Mouse (Mus musculus) midbrain, embryonic 11.5 days (tissue): ENCODE measurements at regions not wholly inside any gene's neighbourhood (a gene's known extent, or its start where the extent isn't known, plus 50 kb on each side); places are given as distances from the start of the nearest gene placed in this dataset.
"Not testable (repeated sequence)": the region's sequence is repeated elsewhere in the genome, so short reads cannot be mapped to it uniquely, and the experiment has no call there.

Source experiments
- ATAC-seq: fragments of 200-750 bp; cut with Nextera tagmentation; 2 replicates; pipeline ENCODE4 v1.8.0; 2017; ENCODE audit warnings: moderate TSS enrichment, moderate library complexity; ENCODE audit not compliant: low FRiP score
- DNase-seq: peaks from one replicate; pipeline ENCODE4 v3.0.0; 2015; ENCODE audit warnings: low spot score; ENCODE audit errors: missing footprints
- H3K27ac ChIP-seq: fragments of 300-500 bp; sonication (generic); 2 replicates; pipeline ENCODE4 v1.5.1; 2014; ENCODE audit warnings: low read depth, low read length
- H3K27me3 ChIP-seq: fragments of 300-500 bp; sonication (generic); 2 replicates; pipeline ENCODE4 v1.6.1; 2014; ENCODE audit warnings: mild to moderate bottlenecking, low read length, moderate library complexity, mixed read lengths; ENCODE audit not compliant: control insufficient read depth, insufficient read depth
- H3K36me3 ChIP-seq: fragments of 300-500 bp; sonication (generic); 2 replicates; pipeline ENCODE4 v1.6.1; 2014; ENCODE audit warnings: mild to moderate bottlenecking, low read length, moderate library complexity, mixed read lengths; ENCODE audit not compliant: control insufficient read depth, insufficient read depth
- H3K4me1 ChIP-seq: fragments of 300-500 bp; sonication (generic); 2 replicates; pipeline ENCODE4 v1.6.1; 2014; ENCODE audit warnings: low read length; ENCODE audit not compliant: control insufficient read depth, insufficient read depth
- H3K4me2 ChIP-seq: fragments of 300-500 bp; sonication (generic); 2 replicates; pipeline ENCODE4 v1.6.1; 2014; ENCODE audit warnings: mild to moderate bottlenecking, moderate library complexity
- H3K4me3 ChIP-seq: fragments of 300-500 bp; sonication (generic); 2 replicates; pipeline ENCODE4 v1.5.1; 2014; ENCODE audit warnings: low read depth, low read length
- H3K9ac ChIP-seq: fragments of 300-500 bp; sonication (generic); 2 replicates; pipeline ENCODE4 v1.6.1; 2014; ENCODE audit warnings: low read length
- H3K9me3 ChIP-seq: fragments of 300-500 bp; sonication (generic); 2 replicates; pipeline ENCODE4 v1.6.1; 2016; ENCODE audit warnings: low read length; ENCODE audit not compliant: control insufficient read depth
- WGBS: fragments of 180-500 bp; shearing (Covaris S2); extraction: QIAGEN DNeasy Blood & Tissue Kit; methylation state at CpG from one replicate; pipeline ENCODE4 v1.1.7; 2014; 5-methylcytosine and 5-hydroxymethylcytosine counted together

DNA sequence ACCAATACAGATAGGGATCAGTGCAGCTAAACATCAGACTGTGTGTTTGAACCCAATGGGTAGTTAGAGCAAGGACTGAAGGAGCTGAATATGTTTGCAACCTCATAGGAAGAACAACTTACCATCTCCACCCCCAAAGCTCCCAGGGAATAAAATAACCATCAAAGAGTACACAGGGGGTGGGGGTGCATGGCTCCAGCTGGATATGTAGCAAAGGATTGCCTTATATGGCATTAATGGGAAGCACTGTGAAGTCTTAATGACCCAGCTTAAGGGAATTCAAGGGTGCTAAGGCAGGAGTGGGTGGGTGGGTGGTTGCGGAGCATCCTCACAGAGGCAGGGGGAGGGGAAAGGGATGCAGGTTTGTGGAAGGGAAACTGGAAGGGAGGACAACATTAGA is 404.0 kb upstream of the Gm12887 start:
- Histone ChIP-seq H3K4me2 (no peak overlapping the region), H3K27me3 (no peaks in the 10 kb centered on the region), H3K9ac (no peak overlapping the region), H3K4me3 (no peak overlapping the region), H3K36me3 (no peaks in the 10 kb centered on the region), H3K27ac (no peak overlapping the region), H3K4me1 (no peaks in the 10 kb centered on the region), H3K9me3 (peaks cover 53% of the 10 kb centered on the region)
- ATAC-seq (no peak; the same call in 1 of the 2 replicates), DNase-seq (peak; percentile 57)
- 92% methylated on average over 1 of the region's 1 CpGs for WGBS

DNA sequence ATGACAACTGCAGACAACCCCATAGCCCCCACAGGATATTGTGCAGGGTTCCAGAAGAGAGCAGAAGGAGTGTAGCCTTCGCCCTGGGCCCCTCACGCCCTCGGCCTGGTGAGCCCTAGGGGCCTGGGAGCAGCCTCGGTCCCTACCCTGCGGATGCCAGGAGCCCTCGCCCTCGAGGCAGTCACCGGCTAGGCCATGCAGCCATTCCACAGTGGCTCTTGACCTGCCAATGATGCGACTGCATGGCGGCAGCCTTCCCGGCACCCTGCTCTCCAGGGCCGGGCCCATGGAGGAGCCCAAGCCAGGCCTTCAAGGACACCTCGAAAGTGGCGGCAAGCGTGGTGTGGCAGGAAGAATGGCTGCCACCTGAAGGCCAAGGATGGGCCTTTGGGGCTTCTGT is 401.0 kb upstream of the Gm12887 start:
- Histone ChIP-seq H3K4me2 (no peak overlapping the region), H3K27ac (no peak overlapping the region), H3K9me3 (peaks cover 64% of the 10 kb centered on the region), H3K4me3 (no peak overlapping the region), H3K36me3 (no peaks in the 10 kb centered on the region), H3K4me1 (no peaks in the 10 kb centered on the region), H3K9ac (no peak overlapping the region), H3K27me3 (no peaks in the 10 kb centered on the region)
- peak; percentile 47 for ATAC-seq
- 92% methylated on average over 15 of the region's 15 CpGs for WGBS
- DNase-seq: no peak

DNA sequence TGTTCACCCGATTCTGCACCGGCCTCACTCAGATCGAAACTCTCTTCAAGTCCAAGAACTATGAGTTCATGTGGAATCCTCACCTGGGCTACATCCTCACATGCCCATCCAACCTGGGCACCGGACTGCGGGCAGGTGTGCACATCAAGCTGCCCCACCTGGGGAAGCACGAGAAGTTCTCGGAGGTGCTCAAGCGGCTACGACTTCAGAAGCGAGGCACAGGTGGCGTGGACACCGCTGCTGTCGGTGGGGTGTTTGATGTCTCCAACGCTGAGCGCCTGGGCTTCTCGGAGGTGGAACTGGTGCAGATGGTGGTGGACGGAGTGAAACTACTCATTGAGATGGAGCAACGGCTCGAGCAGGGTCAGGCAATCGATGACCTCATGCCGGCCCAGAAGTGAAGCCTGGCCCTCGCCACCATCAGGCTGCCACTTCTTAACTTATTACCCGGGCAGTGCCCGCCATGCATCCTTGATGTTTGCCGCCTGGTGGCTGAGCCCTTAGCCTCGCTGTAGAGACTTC is 387.1 kb upstream of the Gm12887 start:
- not testable (repeated sequence) for H3K4me2 ChIP-seq, H3K27ac ChIP-seq, H3K4me1 ChIP-seq, H3K9ac ChIP-seq, H3K27me3 ChIP-seq, H3K4me3 ChIP-seq, H3K36me3 ChIP-seq
- H3K9me3 ChIP-seq: peaks cover 57% of the 10 kb centered on the region
- 93% methylated on average over 25 of the region's 26 CpGs for WGBS
- DNase-seq (peak; percentile 44), ATAC-seq (peak; percentile 54; the same call in 1 of the 2 replicates)

DNA sequence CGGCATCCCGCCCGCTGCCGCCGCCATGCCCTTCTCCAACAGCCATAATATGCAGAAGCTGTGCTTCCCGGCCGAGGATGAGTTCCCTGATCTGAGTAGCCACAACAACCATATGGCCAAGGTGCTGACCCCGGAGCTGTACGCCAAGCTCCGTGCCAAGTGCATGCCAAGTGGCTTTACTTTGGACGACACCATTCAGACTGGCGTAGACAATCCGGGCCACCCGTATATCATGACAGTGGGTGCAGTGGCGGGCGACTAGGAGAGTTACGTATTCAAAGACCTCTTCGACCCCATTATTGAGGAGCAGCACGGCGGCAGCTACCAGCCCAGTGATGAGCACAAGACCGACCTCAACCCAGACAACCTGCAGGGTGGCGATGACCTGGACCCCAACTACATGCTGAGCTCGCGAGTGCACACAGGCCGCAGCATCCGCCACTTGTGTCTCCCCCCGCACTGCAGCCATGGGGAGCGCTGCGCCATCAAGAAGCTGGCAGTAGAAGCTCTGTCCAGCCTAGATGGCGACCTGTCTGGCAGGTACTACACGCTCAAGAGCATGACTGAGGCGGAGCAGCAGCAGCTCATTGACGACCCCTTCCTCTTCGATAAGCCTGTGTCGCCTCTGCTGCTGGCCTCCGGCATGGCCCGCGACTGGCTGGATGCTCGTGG is 386.4 kb upstream of the Gm12887 start:
- Histone ChIP-seq H3K9me3 (peaks cover 58% of the 10 kb centered on the region), H3K4me3 (no peak overlapping the region), H3K4me1 (no peaks in the 10 kb centered on the region), H3K27me3 (no peaks in the 10 kb centered on the region), H3K9ac (no peak overlapping the region), H3K4me2 (no peak overlapping the region), H3K36me3 (no peaks in the 10 kb centered on the region), H3K27ac (no peak overlapping the region)
- ATAC-seq (0 out of 2 replicates have a peak, but pooled peaks have one; percentile 22), DNase-seq (peak; percentile 4)
- WGBS: 92% methylated on average over 39 of the region's 39 CpGs

GRCm38 (mm10) chr4:121986741-121987140 is 364.8 kb upstream of the Gm12887 start:
- no peaks in the 10 kb centered on the region for H3K4me1 ChIP-seq
- no peak overlapping the region for H3K27ac ChIP-seq
- DNase-seq (no peak), ATAC-seq (no peak)
- H3K9me3 ChIP-seq: peaks cover 34% of the 10 kb centered on the region
- no peaks in the 10 kb centered on the region for H3K27me3 ChIP-seq
- no peak overlapping the region for H3K4me2 ChIP-seq
- no peak overlapping the region for H3K9ac ChIP-seq
- no peak overlapping the region for H3K4me3 ChIP-seq
- H3K36me3 ChIP-seq: no peaks in the 10 kb centered on the region
- WGBS: 62% methylated on average over 2 of the region's 2 CpGs

DNA sequence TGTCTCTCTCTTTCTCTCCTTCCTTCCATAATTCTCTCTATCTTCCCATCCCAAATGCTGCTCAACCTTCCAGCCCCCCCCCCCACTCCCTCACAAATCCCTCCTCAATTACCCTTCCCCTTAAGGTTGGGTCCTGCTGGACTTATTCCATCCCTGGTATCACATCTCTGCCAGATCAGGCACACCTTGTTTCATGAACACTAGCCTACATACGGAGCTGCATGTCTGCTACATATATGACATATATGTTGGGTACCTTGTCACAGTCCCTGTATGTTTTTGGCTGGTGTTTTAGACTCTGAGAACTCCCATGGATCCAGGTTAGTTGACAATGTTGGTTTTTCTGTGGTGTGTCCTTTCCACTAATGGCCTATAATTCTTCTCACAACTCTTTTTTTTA is 363.5 kb upstream of the Gm12887 start:
- Histone ChIP-seq H3K27me3 (no peaks in the 10 kb centered on the region), H3K9me3 (peaks cover 34% of the 10 kb centered on the region), H3K9ac (no peak overlapping the region), H3K27ac (no peak overlapping the region), H3K4me3 (no peak overlapping the region), H3K4me1 (no peaks in the 10 kb centered on the region), H3K36me3 (no peaks in the 10 kb centered on the region), H3K4me2 (no peak overlapping the region)
- WGBS: 78% methylated on average over 1 of the region's 1 CpGs
- no peak for DNase-seq
- no peak for ATAC-seq

DNA sequence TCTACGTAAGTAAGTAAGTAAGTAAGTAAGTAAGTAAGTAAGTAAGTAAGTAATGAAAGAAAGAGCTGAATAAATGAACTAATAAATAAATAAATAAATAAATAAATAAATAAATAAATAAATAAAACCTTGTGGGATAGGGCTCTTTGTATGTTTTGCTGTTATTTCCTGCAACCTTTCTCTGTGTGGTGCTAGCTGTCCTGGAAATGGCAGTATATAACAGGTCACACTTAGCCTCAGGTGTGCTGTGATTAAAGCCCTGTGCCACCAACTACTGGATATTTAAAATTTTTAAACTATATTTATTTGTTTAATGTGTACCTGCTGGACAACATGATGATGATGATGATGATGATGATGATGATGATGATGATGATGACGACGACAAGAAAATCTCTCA is 353.9 kb upstream of the Gm12887 start:
- Histone ChIP-seq H3K9ac (no peak overlapping the region), H3K27ac (no peak overlapping the region), H3K4me2 (no peak overlapping the region), H3K4me1 (no peaks in the 10 kb centered on the region), H3K27me3 (no peaks in the 10 kb centered on the region), H3K9me3 (peaks cover 15% of the 10 kb centered on the region), H3K36me3 (no peaks in the 10 kb centered on the region), H3K4me3 (no peak overlapping the region)
- WGBS: 81% methylated on average over 3 of the region's 3 CpGs
- DNase-seq: no peak
- no peak for ATAC-seq
